Mouse (Mus musculus): ENCODE results near the gene Pirb. TPM values are rescaled to one million over a fixed set of nuclear protein-coding genes. Genes with fewer than 3 reads are reported as not detected.

Pirb gene
- 12.1 and 18.7 TPM in 2 replicates for polyA plus RNA-seq (2012; rRNA removed)

GRCm38 (mm10) chr7:3720268-3720667 lies at the start of gene Pirb:
Pirb (minus strand) TSS chr7:3720391.

DNA sequence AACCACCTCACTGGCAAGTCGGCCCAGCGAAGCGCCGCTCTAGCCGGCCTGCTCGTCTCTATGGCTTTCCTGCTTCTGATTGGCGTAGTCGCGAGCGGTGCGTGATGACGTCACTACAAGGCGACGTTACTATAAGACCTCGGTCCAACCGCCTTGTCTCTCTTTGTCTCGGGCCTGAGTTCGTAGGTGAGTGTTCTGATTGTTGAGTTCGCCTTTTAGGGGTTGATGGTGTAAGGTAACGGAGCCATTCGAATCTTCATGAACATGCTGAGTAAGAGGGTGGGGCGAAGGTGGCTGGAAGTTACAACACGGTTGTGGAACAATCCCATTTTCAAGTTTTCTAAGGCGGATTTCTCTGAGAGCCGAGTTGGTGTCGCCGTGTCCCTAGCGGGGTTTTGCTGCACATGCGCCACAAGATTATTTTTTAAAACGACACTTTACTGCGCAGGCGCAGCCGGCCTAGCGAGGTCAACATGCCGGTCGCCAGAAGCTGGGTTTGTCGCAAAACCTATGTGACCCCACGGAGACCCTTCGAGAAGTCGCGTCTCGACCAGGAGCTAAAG lies 16.2 kb downstream of the Pirb start, which contains the start of gene Rps9:
Gene Rps9 (plus strand): TSS at position 115 of the 563 bp plus-strand sequence.

GRCm38 (mm10) chr7:3692987-3693808 lies 27.0 kb downstream of the Pirb start, which contains the start of gene Mboat7:
Mboat7 (minus strand) TSS chr7:3693523.

GRCm38 (mm10) chr7:3692382-3692986 lies 27.7 kb downstream of the Pirb start, which contains the start of gene Tsen34:
Tsen34 (plus strand) TSS chr7:3692863.

DNA sequence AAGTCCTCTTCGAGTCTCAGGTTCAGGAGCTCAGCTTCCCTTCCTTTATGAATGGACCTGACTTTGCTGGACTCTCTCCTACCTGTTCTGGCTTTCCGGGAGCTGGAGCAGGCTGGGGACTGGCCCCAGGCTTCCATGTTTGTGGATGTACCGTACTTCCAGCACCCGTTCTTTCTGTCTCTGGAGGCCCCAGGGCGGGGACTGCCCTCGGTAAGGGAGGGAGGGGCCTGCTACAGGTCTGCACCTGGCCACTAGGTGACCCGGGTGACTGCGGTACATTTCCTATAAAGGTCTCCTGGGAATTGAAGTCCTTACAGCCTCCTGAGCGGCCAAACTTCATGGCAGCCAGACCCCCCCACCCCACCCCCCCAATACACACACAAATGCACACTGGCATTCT lies 42.8 kb downstream of the Pirb start, which contains the start of gene Tmc4:
Gene Tmc4 (minus strand): TSS at position 212 of the 400 bp plus-strand sequence.

GRCm38 (mm10) chr7:3665215-3666114 lies 54.7 kb downstream of the Pirb start, which contains the start of gene Leng1:
Leng1 (minus strand) TSS chr7:3665840.

Other genes starting within 250 kb of the Pirb start
- 0.73 and 0.77 TPM in 2 replicates for gene Tarm1, start 217.8 kb downstream of the Pirb start, polyA plus RNA-seq (2012; rRNA removed)
- gene Oscar, start 104.2 kb downstream of the Pirb start, polyA plus RNA-seq (2012; rRNA removed): 0.06 and 0.09 TPM in 2 replicates
- gene Ndufa3, start 103.0 kb downstream of the Pirb start, polyA plus RNA-seq (2012; rRNA removed): 126 and 136 TPM in 2 replicates
- gene Tfpt, start 90.5 kb downstream of the Pirb start, polyA plus RNA-seq (2012; rRNA removed): 9.5 and 10.9 TPM in 2 replicates
- gene Prpf31, start 90.4 kb downstream of the Pirb start, polyA plus RNA-seq (2012; rRNA removed): 17.0 and 18.2 TPM in 2 replicates
- 17.7 and 19.3 TPM in 2 replicates for gene Cnot3, start 75.1 kb downstream of the Pirb start, polyA plus RNA-seq (2012; rRNA removed)
- 4.5 and 5.0 TPM in 2 replicates for gene Leng1, start 54.6 kb downstream of the Pirb start, polyA plus RNA-seq (2012; rRNA removed)
- 7.6 and 7.8 TPM in 2 replicates for gene Tmc4, start 42.8 kb downstream of the Pirb start, polyA plus RNA-seq (2012; rRNA removed)
- 35.0 and 36.0 TPM in 2 replicates for gene Tsen34, start 27.5 kb downstream of the Pirb start, polyA plus RNA-seq (2012; rRNA removed)
- 12.2 and 15.6 TPM in 2 replicates for gene Mboat7, start 26.9 kb downstream of the Pirb start, polyA plus RNA-seq (2012; rRNA removed)
- gene Rps9, start 16.4 kb downstream of the Pirb start, polyA plus RNA-seq (2012; rRNA removed): 1,543 and 1,939 TPM in 2 replicates
- gene Gm15448, start 105.3 kb upstream of the Pirb start, polyA plus RNA-seq (2012; rRNA removed): 0.24 and 0.36 TPM in 2 replicates
- 2.2 TPM in 2 replicates for gene Pira2, start 124.7 kb upstream of the Pirb start, polyA plus RNA-seq (2012; rRNA removed)
- gene Gm14548, start 177.7 kb upstream of the Pirb start, polyA plus RNA-seq (2012; rRNA removed): 3.1 and 3.2 TPM in 2 replicates
- gene Lilra6, start 195.1 kb upstream of the Pirb start, polyA plus RNA-seq (2012; rRNA removed): 2.6 TPM in 2 replicates